Mouse (Mus musculus) hindbrain, embryonic 12.5 days (tissue): Measurements from ENCODE around the gene Pdss2. TPM values are rescaled to one million over a fixed set of nuclear protein-coding genes. Genes with fewer than 3 reads are reported as not detected.
A peak's percentile ranks its signal among the peaks of the same experiment; 100 is the strongest.

Source experiments
- ATAC-seq: fragments of 200-750 bp; cut with Nextera tagmentation; 2 replicates; pipeline ENCODE4 v1.8.0; 2017; ENCODE audit warnings: moderate TSS enrichment; ENCODE audit not compliant: low FRiP score
- H3K27ac ChIP-seq: fragments of 300-500 bp; sonication (generic); 2 replicates; pipeline ENCODE4 v1.5.1; 2016; ENCODE audit warnings: mild to moderate bottlenecking
- H3K27me3 ChIP-seq: fragments of 300-500 bp; sonication (generic); 2 replicates; pipeline ENCODE4 v1.6.1; 2016; ENCODE audit warnings: mild to moderate bottlenecking
- H3K36me3 ChIP-seq: fragments of 300-500 bp; sonication (generic); 2 replicates; pipeline ENCODE4 v1.6.1; 2016; ENCODE audit warnings: mild to moderate bottlenecking
- H3K4me1 ChIP-seq: fragments of 300-500 bp; sonication (generic); 2 replicates; pipeline ENCODE4 v1.6.1; 2016
- H3K4me2 ChIP-seq: fragments of 300-500 bp; sonication (generic); replicated peaks from 2 replicates; pipeline ENCODE4 v1.6.1; 2016; ENCODE audit warnings: mild to moderate bottlenecking
- H3K4me3 ChIP-seq: fragments of 300-500 bp; sonication (generic); 2 replicates; pipeline ENCODE4 v1.5.1; 2016; ENCODE audit warnings: mild to moderate bottlenecking
- H3K9ac ChIP-seq: fragments of 300-500 bp; sonication (generic); 2 replicates; pipeline ENCODE4 v1.6.1; 2016; ENCODE audit warnings: mild to moderate bottlenecking, moderate library complexity
- H3K9me3 ChIP-seq: fragments of 300-500 bp; sonication (generic); replicated peaks from 2 replicates; pipeline ENCODE4 v1.6.1; 2016; ENCODE audit warnings: mild to moderate bottlenecking
- WGBS: fragments of 180-500 bp; shearing (Covaris S2); methylation state at CpG from one replicate; pipeline ENCODE4 v1.1.7; 2016; 5-methylcytosine and 5-hydroxymethylcytosine counted together
- polyA plus RNA-seq: library from polyadenylated mRNA; unstranded; fragments of >200 nt; fragmentation: Nextera tagmentation; extraction: Ambion mirVana; gene quantifications from 2 replicates; pipeline ENCODE4 v1.2.1, GENCODE M21; 2016

Gene Pdss2
- polyA plus RNA-seq, 1 experiment from 2014 or later: 14.9 TPM

- no peak overlapping the region for H3K4me3 ChIP-seq
- no peaks in the 10 kb centered on the region for H3K27me3 ChIP-seq
- H3K4me2 ChIP-seq: no peak overlapping the region
- H3K9me3 ChIP-seq: no peaks in the 10 kb centered on the region
- H3K27ac ChIP-seq: peak overlapping the region; percentile 37
- WGBS: 62% methylated on average over 9 of the region's 9 CpGs
- peaks cover 16% of the 10 kb centered on the region for H3K4me1 ChIP-seq
- H3K36me3 ChIP-seq: no peaks in the 10 kb centered on the region
- no peak overlapping the region for H3K9ac ChIP-seq
- no peak for ATAC-seq
These were observed 101.3 kb downstream of the Pdss2 start for GRCm38 (mm10) chr10:43322446-43323178.

- Histone ChIP-seq H3K4me3 (no peak overlapping the region), H3K27ac (no peak overlapping the region), H3K27me3 (no peaks in the 10 kb centered on the region), H3K9ac (no peak overlapping the region), H3K36me3 (no peaks in the 10 kb centered on the region), H3K4me2 (no peak overlapping the region), H3K9me3 (no peaks in the 10 kb centered on the region), H3K4me1 (peaks cover 15% of the 10 kb centered on the region)
- ATAC-seq: no peak
- WGBS: 56% methylated on average over 8 of the region's 8 CpGs
These were observed 102.1 kb downstream of the Pdss2 start for GRCm38 (mm10) chr10:43323386-43323785.

- H3K27me3 ChIP-seq: no peaks in the 10 kb centered on the region
- no peak overlapping the region for H3K4me2 ChIP-seq
- no peak overlapping the region for H3K4me3 ChIP-seq
- H3K36me3 ChIP-seq: no peaks in the 10 kb centered on the region
- ATAC-seq: no peak
- H3K9me3 ChIP-seq: no peaks in the 10 kb centered on the region
- H3K27ac ChIP-seq: no peak overlapping the region
- peaks cover 26% of the 10 kb centered on the region for H3K4me1 ChIP-seq
- H3K9ac ChIP-seq: no peak overlapping the region
- 93% methylated on average over 5 of the region's 5 CpGs for WGBS
These were observed 108.5 kb downstream of the Pdss2 start for GRCm38 (mm10) chr10:43329813-43330212.

DNA sequence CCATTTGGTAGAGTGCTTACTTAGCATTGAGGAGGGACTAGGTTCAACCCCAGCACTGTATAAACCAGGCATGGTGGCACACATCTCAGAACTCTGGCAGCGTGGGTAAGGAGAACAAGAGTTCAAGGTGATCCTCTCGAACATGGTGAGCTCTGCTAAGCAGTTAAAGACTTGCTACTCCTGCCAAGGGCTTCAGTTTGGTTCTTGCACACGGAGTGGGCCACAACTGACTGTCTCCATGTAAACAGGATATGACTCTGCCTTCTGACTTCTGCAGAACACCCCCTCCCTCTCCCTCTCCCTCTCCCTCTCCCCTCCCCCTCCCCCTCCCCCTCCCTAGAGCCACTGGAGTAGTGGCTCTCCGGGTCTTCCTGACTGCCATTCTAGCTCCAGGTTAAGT is 109.4 kb downstream of the Pdss2 start:
- ATAC-seq: no peak
- Histone ChIP-seq H3K27ac (peak overlapping the region; percentile 89), H3K4me1 (peaks cover 26% of the 10 kb centered on the region), H3K9me3 (no peaks in the 10 kb centered on the region), H3K4me2 (no peak overlapping the region), H3K4me3 (no peak overlapping the region), H3K36me3 (no peaks in the 10 kb centered on the region), H3K27me3 (no peaks in the 10 kb centered on the region), H3K9ac (no peak overlapping the region)
- 75% methylated on average over 3 of the region's 4 CpGs for WGBS

DNA sequence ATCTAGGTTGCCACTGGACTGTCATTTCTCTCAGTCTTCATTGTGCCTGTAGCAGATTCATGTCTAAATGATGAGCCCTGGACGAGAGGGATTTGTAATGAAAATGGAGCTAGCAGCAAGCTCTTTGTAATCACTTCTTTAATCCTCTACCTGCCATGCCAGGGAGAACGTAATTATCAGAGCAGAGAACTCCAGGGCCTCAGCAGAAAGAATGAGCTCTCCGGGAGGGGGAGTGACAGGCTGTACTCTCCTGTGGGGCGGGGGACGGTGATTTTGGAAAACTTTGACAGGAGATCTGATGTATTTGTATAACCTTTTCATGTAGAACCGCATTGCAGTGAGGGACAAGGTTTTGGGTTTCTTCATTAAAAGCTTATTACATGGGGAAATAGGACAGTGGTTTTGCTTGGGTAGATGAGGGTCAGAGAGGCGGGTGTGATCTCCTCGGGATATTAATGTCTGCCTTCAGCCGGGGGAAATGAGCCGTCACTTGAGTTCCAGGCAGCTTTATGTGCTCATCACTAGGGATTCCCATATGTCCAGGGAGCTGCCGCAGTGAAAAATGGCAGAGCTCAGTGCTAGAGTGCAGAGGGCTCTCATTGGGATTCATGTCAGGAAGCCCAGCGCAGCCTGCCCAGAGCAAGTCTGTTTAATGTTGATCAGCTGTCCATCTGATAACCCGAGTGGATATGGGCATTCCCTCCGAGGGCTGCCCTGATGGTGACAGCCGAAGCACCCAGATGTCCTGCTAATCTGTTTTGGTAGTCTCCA is 110.8 kb downstream of the Pdss2 start:
- Histone ChIP-seq H3K4me3 (no peak overlapping the region), H3K4me2 (peak overlapping the region; percentile 22), H3K9ac (no peak overlapping the region), H3K4me1 (peaks cover 30% of the 10 kb centered on the region), H3K27me3 (no peaks in the 10 kb centered on the region), H3K9me3 (no peaks in the 10 kb centered on the region), H3K36me3 (no peaks in the 10 kb centered on the region), H3K27ac (peak overlapping the region; percentile 89)
- 19% methylated on average over 15 of the region's 15 CpGs for WGBS
- peak; percentile 85 for ATAC-seq

- Histone ChIP-seq H3K4me2 (no peak overlapping the region), H3K4me3 (no peak overlapping the region), H3K36me3 (no peaks in the 10 kb centered on the region), H3K27me3 (no peaks in the 10 kb centered on the region), H3K27ac (no peak overlapping the region), H3K4me1 (peaks cover 28% of the 10 kb centered on the region), H3K9me3 (no peaks in the 10 kb centered on the region), H3K9ac (no peak overlapping the region)
- no peak for ATAC-seq
- WGBS: 80% methylated on average over 4 of the region's 4 CpGs
These were observed 114.6 kb downstream of the Pdss2 start for GRCm38 (mm10) chr10:43335874-43336273.

GRCm38 (mm10) chr10:43337110-43337509 is 115.8 kb downstream of the Pdss2 start:
- no peak overlapping the region for H3K9ac ChIP-seq
- no peaks in the 10 kb centered on the region for H3K9me3 ChIP-seq
- H3K4me1 ChIP-seq: peaks cover 16% of the 10 kb centered on the region
- H3K36me3 ChIP-seq: no peaks in the 10 kb centered on the region
- no peaks in the 10 kb centered on the region for H3K27me3 ChIP-seq
- WGBS: 94% methylated on average over 2 of the region's 2 CpGs
- no peak overlapping the region for H3K4me3 ChIP-seq
- no peak overlapping the region for H3K27ac ChIP-seq
- no peak for ATAC-seq
- no peak overlapping the region for H3K4me2 ChIP-seq

GRCm38 (mm10) chr10:43339811-43340210 is 118.5 kb downstream of the Pdss2 start:
- ATAC-seq: no peak
- Histone ChIP-seq H3K27me3 (no peaks in the 10 kb centered on the region), H3K27ac (no peak overlapping the region), H3K9ac (no peak overlapping the region), H3K4me3 (no peak overlapping the region), H3K4me2 (no peak overlapping the region), H3K9me3 (no peaks in the 10 kb centered on the region), H3K36me3 (no peaks in the 10 kb centered on the region), H3K4me1 (peaks cover 6% of the 10 kb centered on the region; the same call in 1 of the 2 replicates)
- 78% methylated on average over 10 of the region's 10 CpGs for WGBS

- H3K9me3 ChIP-seq: no peaks in the 10 kb centered on the region
- H3K9ac ChIP-seq: no peak overlapping the region
- H3K4me1 ChIP-seq: 0 out of 2 replicates have a peak, but pooled peaks cover 10% of the 10 kb centered on the region
- H3K27me3 ChIP-seq: no peaks in the 10 kb centered on the region
- peak overlapping the region; percentile 45; the same call in 1 of the 2 replicates for H3K27ac ChIP-seq
- H3K36me3 ChIP-seq: no peaks in the 10 kb centered on the region
- no peak overlapping the region for H3K4me3 ChIP-seq
- H3K4me2 ChIP-seq: no peak overlapping the region
- 50% methylated on average over 2 of the region's 2 CpGs for WGBS
- ATAC-seq: no peak
These were observed 128.4 kb downstream of the Pdss2 start for GRCm38 (mm10) chr10:43349718-43350117.

- H3K9ac ChIP-seq: no peak overlapping the region
- no peak for ATAC-seq
- 57% methylated on average over 4 of the region's 4 CpGs for WGBS
- no peak overlapping the region for H3K27ac ChIP-seq
- no peak overlapping the region for H3K4me2 ChIP-seq
- H3K36me3 ChIP-seq: no peaks in the 10 kb centered on the region
- no peaks in the 10 kb centered on the region for H3K4me1 ChIP-seq
- H3K4me3 ChIP-seq: no peak overlapping the region
- no peaks in the 10 kb centered on the region for H3K9me3 ChIP-seq
- no peaks in the 10 kb centered on the region for H3K27me3 ChIP-seq
These were observed 136.6 kb downstream of the Pdss2 start for GRCm38 (mm10) chr10:43357884-43358283.

- no peak overlapping the region for H3K27ac ChIP-seq
- 94% methylated on average over 6 of the region's 6 CpGs for WGBS
- H3K36me3 ChIP-seq: no peaks in the 10 kb centered on the region
- no peak for ATAC-seq
- H3K27me3 ChIP-seq: no peaks in the 10 kb centered on the region
- no peak overlapping the region for H3K9ac ChIP-seq
- no peak overlapping the region for H3K4me3 ChIP-seq
- H3K4me1 ChIP-seq: peaks cover 11% of the 10 kb centered on the region
- no peak overlapping the region for H3K4me2 ChIP-seq
- no peaks in the 10 kb centered on the region for H3K9me3 ChIP-seq
These were observed 141.7 kb downstream of the Pdss2 start for GRCm38 (mm10) chr10:43362947-43363346.

DNA sequence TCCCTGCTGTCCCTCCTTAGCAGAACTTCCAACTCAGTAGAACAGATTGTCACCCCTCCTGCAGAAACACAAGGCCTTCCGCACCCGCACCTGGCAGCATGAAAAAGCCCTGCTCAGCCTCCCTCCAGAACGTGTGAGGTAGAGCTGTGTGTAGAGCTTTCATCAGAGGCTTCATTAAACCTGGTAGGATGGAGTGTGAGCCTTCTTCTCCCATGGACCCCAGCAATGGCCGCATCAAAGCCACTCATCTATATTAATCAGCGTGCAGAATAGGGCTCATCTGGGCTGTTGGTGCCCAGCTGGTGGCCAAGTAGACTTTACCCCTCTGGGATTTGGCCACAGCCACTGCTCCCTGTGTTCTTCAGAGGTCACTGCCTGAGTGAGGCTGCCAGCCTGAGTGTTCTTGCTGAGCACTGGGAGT is 142.2 kb downstream of the Pdss2 start:
- no peak overlapping the region for H3K4me2 ChIP-seq
- H3K27ac ChIP-seq: no peak overlapping the region
- no peaks in the 10 kb centered on the region for H3K9me3 ChIP-seq
- no peaks in the 10 kb centered on the region for H3K27me3 ChIP-seq
- no peak overlapping the region for H3K4me3 ChIP-seq
- H3K4me1 ChIP-seq: peaks cover 11% of the 10 kb centered on the region
- WGBS: 73% methylated on average over 5 of the region's 5 CpGs
- no peak overlapping the region for H3K9ac ChIP-seq
- H3K36me3 ChIP-seq: no peaks in the 10 kb centered on the region
- no peak for ATAC-seq
